Mouse (Mus musculus) T-helper 1 cell (primary cell): ENCODE measurements around the gene Gm38431.
"Not testable (repeated sequence)": the region's sequence is repeated elsewhere in the genome, so short reads cannot be mapped to it uniquely, and the experiment has no call there.

Experiments used
- in situ Hi-C: fragments of 300-600 bp; cut with MboI, MseI; formaldehyde crosslinking; loops from one replicate; pipeline ENCODE4 v1.15.1; 2025; ENCODE audit warnings: high pct_unique_total_duplicates

Gene Gm38431

GRCm38 (mm10) chr9:21105760-21106564 lies 14.2 kb upstream of the Gm38431 start:
- in situ Hi-C loops = no loop called here

- in situ Hi-C loops = no loop called here
Observed at GRCm38 (mm10) chr9:21104814-21105213, 13.0 kb upstream of the Gm38431 start.

GRCm38 (mm10) chr9:21102076-21102475 lies 10.3 kb upstream of the Gm38431 start:
- in situ Hi-C loops = no loop called here

- in situ Hi-C loops = no loop called here
Observed at GRCm38 (mm10) chr9:21100447-21101161, 8.8 kb upstream of the Gm38431 start.

DNA sequence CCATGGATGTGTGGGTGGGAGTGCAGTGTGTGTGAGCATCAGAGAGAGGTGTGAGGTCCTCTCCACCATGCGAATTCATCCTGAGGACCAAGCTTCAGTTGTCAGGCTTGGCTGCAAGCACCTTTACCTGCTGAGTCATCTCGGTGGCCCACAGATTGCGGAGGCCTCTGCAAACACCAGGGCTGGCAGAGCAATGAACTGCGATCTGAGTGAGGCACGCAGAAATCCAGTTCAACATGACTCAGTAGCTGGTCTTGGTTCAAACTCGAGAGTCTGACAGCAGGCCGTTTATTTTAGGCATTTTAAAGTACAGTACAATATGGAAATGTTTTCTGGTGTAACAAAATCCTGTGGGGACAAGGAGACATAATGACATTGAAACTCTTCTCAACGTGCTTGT lies 6.0 kb upstream of the Gm38431 start:
- in situ Hi-C loops = no loop called here

DNA sequence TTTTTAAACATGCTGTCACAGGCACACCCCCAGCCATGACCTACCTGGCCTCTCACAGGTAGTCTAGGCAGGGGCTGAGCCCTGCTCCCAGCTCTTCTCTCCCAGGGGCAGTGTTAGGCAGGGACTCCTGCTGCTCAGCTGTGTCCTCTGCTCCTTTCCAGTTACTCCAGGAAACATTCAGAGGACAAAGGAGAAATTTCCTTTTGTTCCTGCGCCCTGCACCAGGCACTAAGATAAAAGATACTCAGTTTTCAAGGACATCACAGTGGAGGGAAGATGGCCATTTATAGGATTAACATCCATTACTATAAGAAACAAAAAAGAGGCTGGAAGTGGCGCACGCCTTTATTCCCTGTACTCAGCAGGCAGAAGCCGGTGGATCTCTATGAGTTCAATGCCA lies 4.2 kb upstream of the Gm38431 start:
- in situ Hi-C loops = no loop called here

DNA sequence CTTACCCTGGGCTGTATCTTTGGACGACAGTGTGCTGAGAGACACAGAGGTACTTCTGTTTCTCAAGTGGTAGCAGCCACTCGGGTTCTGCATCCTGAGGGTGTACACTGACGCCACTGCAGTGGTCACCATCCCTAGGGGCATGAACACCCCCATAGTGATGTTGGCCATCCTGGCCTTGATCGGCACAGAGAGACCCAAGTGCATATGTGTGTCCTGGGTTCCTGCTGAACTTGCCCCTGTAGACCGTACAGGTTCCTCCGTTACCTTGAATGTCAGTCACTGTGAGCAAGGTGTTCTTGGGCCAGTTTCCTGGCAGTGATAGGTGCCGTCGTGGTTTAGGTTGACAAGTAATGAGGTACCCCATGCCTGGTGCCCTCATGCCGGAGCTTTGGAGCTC lies 1.6 kb upstream of the Gm38431 start:
- in situ Hi-C loops = no loop called here

- in situ Hi-C loops = no loop called here
Observed at GRCm38 (mm10) chr9:21090972-21091706, 658 bp downstream of the Gm38431 start.

DNA sequence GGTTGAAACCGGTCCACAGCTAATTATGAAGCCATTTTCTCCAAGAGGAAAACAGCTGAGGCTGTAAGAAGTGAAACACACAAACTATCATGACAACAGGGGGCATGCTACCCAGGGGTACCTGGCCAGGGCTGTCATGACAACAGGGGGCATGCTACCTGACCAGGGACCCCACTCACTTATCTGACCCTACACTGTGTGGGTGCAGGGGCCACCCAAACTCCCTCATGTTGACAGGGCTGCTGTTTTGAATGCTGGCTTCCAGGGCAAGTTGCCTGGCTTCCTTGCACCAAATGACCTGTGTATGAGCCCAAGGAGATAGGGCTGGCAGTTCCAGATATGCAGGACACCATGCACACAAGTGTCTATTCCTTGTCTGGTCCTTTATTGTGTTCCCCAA lies 1.3 kb downstream of the Gm38431 start:
- in situ Hi-C loops = no loop called here

GRCm38 (mm10) chr9:21083324-21083723 lies 8.5 kb downstream of the Gm38431 start:
- in situ Hi-C loops = no loop called here

DNA sequence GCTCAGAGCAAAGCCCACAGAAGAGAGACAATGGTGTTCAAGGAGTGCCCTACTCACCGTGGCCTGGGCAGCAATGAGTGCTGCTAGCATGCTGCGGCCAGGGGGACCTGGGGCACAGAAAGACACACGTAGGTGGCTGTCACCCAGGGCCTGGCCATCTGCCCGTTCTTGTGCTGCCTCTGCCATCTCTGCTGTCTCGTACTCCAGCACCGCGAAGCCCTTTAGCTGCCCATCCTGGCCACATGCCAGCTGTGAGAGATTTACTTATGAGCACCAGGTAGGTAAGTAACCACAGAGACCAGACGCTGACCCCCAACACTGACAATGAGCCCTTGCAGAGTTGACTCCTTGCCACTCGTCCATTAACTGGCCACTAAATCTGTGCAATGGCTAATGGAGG lies 10.7 kb downstream of the Gm38431 start:
- in situ Hi-C loops = no loop called here

GRCm38 (mm10) chr9:21075625-21076024 lies 16.2 kb downstream of the Gm38431 start:
- in situ Hi-C loops = no loop called here

GRCm38 (mm10) chr9:21074173-21074572 lies 17.6 kb downstream of the Gm38431 start:
- in situ Hi-C loops = no loop called here

DNA sequence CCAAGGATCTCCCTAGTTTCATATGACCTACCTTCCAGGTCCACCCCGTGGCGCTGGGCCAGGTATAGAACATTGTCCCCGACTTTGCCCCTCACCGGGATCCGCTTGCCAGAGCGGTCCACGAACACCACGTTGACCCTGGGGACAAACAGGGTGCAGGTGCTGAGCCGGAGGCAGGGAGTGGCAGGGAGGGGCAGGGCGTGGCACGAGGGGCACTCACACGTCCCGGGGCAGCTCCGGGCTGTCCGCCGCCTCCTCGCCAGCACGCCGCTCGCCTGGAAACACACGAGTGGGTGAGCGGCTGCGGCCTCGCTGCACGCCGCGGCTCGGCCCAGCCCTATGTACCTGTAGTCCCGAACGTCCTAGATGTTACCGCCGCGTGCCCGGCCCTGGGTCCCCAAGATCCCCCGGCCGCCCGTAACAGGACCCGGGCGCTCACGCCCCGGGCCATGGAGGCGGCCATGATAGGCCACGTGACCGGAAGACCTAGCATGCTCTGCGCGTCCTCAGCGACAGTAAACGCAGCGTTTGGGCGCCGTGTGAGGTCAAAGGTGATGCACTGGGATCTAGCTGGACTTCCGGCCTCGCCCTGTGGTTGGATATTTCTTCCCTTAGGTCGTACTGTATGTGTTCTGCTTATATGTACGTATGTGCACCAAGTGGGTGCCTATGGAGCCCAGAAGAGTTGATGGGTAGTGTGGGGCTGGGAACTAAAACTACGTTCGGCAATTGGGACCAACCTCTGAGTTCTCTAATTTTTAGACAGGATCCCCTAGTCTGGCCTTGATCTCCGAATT lies 18.6 kb downstream of the Gm38431 start, which contains the start of the genes Gm49373 and Fdx1l:
Gene Gm49373, minus strand, starts transcription at position 53 of the 797 bp plus-strand sequence.
Gene Fdx1l, minus strand, starts transcription at position 571 of the 797 bp plus-strand sequence.
- in situ Hi-C loops = no loop called here

DNA sequence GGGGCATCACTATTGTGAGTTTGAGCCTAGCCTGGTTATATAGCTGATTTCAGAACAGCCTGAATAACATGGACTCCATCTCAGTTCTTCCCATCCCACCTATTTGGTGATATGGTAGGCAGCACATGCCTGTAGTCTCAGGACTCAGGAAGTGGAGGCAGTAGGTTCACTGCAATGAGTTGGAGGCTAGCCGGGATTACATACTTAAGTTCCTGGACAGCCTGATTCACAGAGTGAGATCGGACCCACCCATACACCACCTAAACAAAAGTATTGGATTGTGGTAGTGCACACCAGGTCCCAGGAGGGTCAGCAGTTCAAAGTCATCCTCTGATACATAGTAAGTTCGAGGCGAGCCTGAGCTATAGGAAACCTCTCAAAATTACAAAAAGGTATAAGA lies 19.2 kb downstream of the Gm38431 start:
- in situ Hi-C loops = no loop called here

GRCm38 (mm10) chr9:21067006-21067684 lies 24.7 kb downstream of the Gm38431 start, which contains the start of gene Zglp1:
Gene Zglp1 (minus strand): TSS chr9:21067093.
- in situ Hi-C loops = no loop called here

DNA sequence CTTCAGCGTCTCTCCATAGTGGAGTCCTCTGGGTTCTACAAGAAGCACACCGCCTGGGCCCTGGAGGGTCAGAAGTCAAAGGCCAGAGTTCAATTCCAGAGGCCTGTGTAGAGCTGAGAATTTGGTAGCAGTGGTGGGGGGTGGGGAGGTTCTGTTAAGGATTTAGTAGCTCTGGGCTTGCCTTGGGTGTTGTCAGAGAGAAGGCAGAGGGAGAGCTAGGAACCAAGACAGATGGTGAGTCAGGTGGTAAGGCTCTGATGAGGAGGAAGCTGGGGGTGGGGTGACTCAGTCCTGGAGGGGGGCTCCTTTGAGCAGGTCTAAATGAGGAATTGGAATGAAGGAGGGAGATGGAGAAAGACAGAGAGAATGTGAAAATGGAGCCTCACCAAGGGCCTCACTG lies 28.9 kb downstream of the Gm38431 start:
- in situ Hi-C loops = no loop called here

DNA sequence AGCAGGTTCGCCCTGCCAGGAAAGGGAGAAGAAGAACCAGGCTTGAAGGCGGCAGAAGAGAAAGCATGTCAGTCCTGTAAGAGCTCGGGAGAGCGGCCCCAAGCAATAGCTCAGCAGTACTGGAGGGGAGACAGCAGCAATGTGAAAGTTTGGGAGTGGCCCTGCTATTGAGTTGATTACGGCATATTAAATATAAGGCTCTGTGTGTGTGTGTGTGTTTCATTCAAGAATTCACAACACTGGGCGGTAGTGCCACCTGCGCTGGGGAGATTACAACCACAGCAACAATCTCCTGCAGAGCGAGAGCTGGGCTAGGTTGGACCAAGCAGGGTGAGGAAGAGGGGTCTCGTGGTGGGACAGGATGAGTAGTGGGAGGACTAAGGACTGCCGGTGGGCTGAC lies 40.2 kb downstream of the Gm38431 start:
- in situ Hi-C loops = no loop called here

GRCm38 (mm10) chr9:21045235-21045634 lies 46.6 kb downstream of the Gm38431 start:
- in situ Hi-C loops = no loop called here

GRCm38 (mm10) chr9:21044785-21045184 lies 47.0 kb downstream of the Gm38431 start:
- in situ Hi-C loops = not testable (repeated sequence)

DNA sequence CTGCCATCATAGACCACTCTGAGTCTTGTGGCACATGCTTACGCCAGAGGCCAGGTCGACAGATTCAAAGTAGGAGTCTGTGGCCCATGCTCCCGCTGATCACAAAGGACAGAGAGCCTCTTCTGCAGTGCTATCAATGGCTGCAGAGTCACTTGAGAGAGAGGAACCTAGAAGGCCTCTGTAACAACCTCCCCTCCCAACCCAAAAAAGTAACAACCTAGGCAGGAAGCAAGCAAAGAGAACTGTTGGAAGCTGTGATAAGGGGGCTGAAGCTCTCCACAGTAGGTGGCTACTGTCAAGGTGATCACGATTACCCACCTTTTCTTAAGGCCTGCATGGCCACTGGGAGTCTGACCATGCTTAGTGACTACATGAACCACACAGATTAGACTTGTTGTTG lies 48.2 kb downstream of the Gm38431 start:
- in situ Hi-C loops = no loop called here
